Mouse (Mus musculus) liver, postnatal 0 days (tissue): Measurements from ENCODE around the gene 4930432M17Rik. TPM values are rescaled to one million over a fixed set of nuclear protein-coding genes. Genes with fewer than 3 reads are reported as not detected.

ENCODE experiments used
- ATAC-seq: fragments of 200-750 bp; cut with Nextera tagmentation; 2 replicates; pipeline ENCODE4 v1.8.0; 2017; ENCODE audit warnings: mild to moderate bottlenecking, moderate library complexity
- DNase-seq: peaks from one replicate; pipeline ENCODE4 v3.0.0-alpha.2; 2016
- H3K27ac ChIP-seq: fragments of 300-500 bp; sonication (generic); 2 replicates; pipeline ENCODE4 v1.5.1; 2014; ENCODE audit warnings: antibody characterized with exemption, moderate library complexity, mild to moderate bottlenecking, low read depth
- H3K27me3 ChIP-seq: fragments of 300-500 bp; sonication (generic); 2 replicates; pipeline ENCODE4 v1.6.1; 2014; ENCODE audit warnings: low read length, control low read depth, mixed read lengths; ENCODE audit not compliant: insufficient read depth
- H3K36me3 ChIP-seq: fragments of 300-500 bp; sonication (generic); replicated peaks from 2 replicates; pipeline ENCODE4 v1.6.1; 2014; ENCODE audit warnings: mild to moderate bottlenecking, control low read depth, low read length, moderate library complexity, mixed read lengths; ENCODE audit not compliant: insufficient read depth
- H3K4me1 ChIP-seq: fragments of 300-500 bp; sonication (generic); 2 replicates; pipeline ENCODE4 v1.6.1; 2014; ENCODE audit warnings: antibody characterized with exemption, mild to moderate bottlenecking, control low read depth; ENCODE audit not compliant: insufficient read depth
- H3K4me2 ChIP-seq: fragments of 300-500 bp; sonication (generic); 2 replicates; pipeline ENCODE4 v1.6.1; 2014; ENCODE audit warnings: low read depth, mild to moderate bottlenecking, low read length, moderate library complexity, mixed read lengths
- H3K4me3 ChIP-seq: fragments of 300-500 bp; sonication (generic); 2 replicates; pipeline ENCODE4 v1.5.1; 2014; ENCODE audit warnings: low read depth, low read length
- H3K9ac ChIP-seq: fragments of 300-500 bp; sonication (generic); replicated peaks from 2 replicates; pipeline ENCODE4 v1.6.1; 2014; ENCODE audit warnings: mild to moderate bottlenecking, moderate library complexity
- H3K9me3 ChIP-seq: fragments of 300-500 bp; sonication (generic); 2 replicates; pipeline ENCODE4 v1.6.1; 2016; ENCODE audit warnings: mild to moderate bottlenecking, control low read depth, low read length, mixed read lengths
- CTCF ChIP-seq: sonication (generic); IDR thresholded peaks from 2 replicates; pipeline ENCODE4 v1.5.1; 2016; ENCODE audit warnings: antibody characterized with exemption, low read depth
- EP300 ChIP-seq: IDR thresholded peaks from 2 replicates; pipeline ENCODE4 v1.6.1; 2016; ENCODE audit warnings: antibody characterized with exemption, low read depth, mild to moderate bottlenecking
- WGBS: fragments of 180-500 bp; shearing (Covaris S2); extraction: QIAGEN DNeasy Blood & Tissue Kit; methylation state at CpG from one replicate; pipeline ENCODE4 v1.1.7; 2014; ENCODE audit not compliant: insufficient replicate concordance; 5-methylcytosine and 5-hydroxymethylcytosine counted together
- polyA plus RNA-seq: library from polyadenylated mRNA; unstranded; fragments of >200 nt; fragmentation: Nextera tagmentation; extraction: Ambion mirVana; gene quantifications from 2 replicates; pipeline ENCODE4 v1.2.1, GENCODE M21; 2015

Gene 4930432M17Rik
- polyA plus RNA-seq, 1 experiment from 2014 or later, result not detected

DNA sequence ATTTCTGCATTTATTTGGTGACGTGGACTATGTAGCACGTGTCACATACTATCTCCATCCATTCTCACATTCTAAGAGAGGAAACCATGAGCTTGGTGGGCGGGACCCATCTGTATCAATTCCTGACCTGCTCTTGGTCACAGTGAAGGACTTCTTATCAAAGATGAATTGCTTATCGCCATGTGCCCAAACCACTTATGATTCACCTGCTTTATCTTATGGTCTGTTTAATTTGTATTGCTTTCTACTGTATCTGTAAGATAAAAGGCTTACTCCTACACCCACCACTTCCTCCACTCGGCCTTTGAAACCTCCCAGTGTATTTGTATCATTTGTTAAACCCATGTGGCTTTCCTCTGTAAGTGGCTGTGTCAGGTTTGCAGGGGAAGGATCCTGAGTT, 18.5 kb downstream of the 4930432M17Rik start:
- Histone ChIP-seq H3K36me3 (no peaks in the 10 kb centered on the region), H3K9ac (no peak overlapping the region), H3K27ac (no peak overlapping the region), H3K4me1 (peaks cover 10% of the 10 kb centered on the region; the same call in 1 of the 2 replicates), H3K9me3 (no peaks in the 10 kb centered on the region), H3K27me3 (no peaks in the 10 kb centered on the region), H3K4me3 (no peak overlapping the region), H3K4me2 (no peak overlapping the region)
- no peak for TF ChIP-seq EP300
- TF ChIP-seq CTCF, result no peak
- DNase-seq, result no peak
- 48% methylated on average over 5 of the region's 5 CpGs for WGBS
- no peak for ATAC-seq

DNA sequence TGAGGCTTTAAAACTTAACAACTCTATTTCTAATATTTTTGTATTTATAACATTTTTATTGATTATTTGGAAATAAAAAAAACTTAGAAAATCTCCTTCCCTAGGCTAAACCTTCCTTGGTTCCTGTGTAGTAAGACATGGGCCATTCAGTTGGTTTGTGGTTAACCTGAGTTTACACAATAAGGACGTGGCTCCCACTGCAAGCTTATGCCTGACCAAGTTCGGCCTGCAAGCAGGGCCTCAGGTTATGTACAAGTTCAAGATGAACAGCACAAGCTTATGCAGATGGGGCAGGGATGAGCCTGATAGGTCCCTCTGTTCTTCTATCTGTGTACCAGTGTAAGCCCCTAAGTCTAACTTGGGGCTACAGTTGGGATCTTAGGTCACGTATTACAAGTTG, 19.1 kb downstream of the 4930432M17Rik start:
- no peak overlapping the region for H3K27ac ChIP-seq
- WGBS, result 51% methylated on average over 3 of the region's 3 CpGs
- TF ChIP-seq EP300 (no peak), CTCF (no peak)
- no peak overlapping the region for H3K4me3 ChIP-seq
- no peak for ATAC-seq
- H3K9ac ChIP-seq, result no peak overlapping the region
- H3K4me2 ChIP-seq, result no peak overlapping the region
- DNase-seq, result no peak
- no peaks in the 10 kb centered on the region for H3K36me3 ChIP-seq
- no peaks in the 10 kb centered on the region for H3K27me3 ChIP-seq
- H3K9me3 ChIP-seq, result no peaks in the 10 kb centered on the region
- H3K4me1 ChIP-seq, result peaks cover 10% of the 10 kb centered on the region; the same call in 1 of the 2 replicates

DNA sequence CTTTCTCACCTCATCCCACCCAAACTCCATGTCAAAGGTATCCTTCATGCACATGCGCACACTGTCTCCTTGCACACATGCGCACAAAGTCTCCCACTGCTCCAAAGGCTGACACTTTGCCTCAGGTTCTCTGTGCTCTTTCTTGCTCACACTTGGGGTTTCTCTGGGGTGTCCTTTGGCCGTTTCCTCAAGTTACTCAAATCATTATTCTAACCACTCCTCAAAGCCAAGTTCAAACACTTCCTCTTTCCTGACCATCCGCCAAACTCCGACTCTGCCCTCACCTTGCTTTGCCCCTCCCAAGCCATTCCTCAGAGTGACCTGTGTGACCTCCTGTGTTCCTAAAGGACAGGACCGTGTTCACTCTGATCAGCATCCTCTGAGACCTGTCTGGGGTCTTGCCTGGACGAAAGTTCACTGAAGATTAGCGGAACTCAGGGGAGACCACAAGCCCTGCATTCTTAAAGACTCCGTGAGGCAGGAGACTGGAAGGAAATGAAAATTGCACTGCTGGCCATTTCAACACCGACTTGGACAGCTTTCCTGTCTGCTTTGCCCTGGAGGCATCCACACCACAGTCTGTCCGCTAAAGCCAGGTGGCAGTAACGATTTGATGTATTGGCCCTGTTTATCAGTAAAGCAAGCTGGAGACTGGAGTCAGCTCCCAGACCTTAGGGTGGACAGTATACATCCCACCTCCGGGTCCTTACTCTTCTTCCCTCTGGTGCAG, 22.6 kb downstream of the 4930432M17Rik start:
- Histone ChIP-seq H3K27me3 (no peaks in the 10 kb centered on the region), H3K4me2 (no peak overlapping the region; the same call in 1 of the 2 replicates), H3K4me1 (no peaks in the 10 kb centered on the region), H3K27ac (peak overlapping the region; percentile 61), H3K4me3 (no peak overlapping the region), H3K36me3 (no peaks in the 10 kb centered on the region), H3K9ac (no peak overlapping the region; the same call in 1 of the 2 replicates), H3K9me3 (no peaks in the 10 kb centered on the region)
- DNase-seq (peak; percentile 35), ATAC-seq (peak; percentile 61)
- TF ChIP-seq CTCF, result no peak
- TF ChIP-seq EP300, result no peak
- 40% methylated on average over 13 of the region's 13 CpGs for WGBS

DNA sequence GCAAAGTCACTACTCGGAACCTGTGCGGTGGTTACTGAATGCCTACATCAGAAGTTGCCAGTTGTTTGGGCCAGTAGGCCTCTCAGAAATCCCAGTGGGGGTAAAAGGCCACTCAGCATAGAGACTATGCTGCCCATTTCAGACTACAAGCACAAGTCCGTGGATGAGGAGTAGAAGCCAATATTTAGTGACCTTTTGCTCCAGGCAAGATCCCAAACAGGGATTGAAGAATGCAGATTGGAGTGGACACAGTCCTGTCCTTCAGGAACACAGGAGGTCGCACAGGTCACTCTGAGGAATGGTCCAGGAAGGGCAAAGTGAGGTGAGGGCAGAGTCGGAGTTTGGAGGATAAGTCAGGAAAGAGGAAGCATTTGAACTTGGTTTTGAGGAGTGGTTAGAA, 23.2 kb downstream of the 4930432M17Rik start:
- Histone ChIP-seq H3K36me3 (no peaks in the 10 kb centered on the region), H3K4me2 (no peak overlapping the region), H3K4me3 (no peak overlapping the region), H3K27me3 (no peaks in the 10 kb centered on the region), H3K9me3 (no peaks in the 10 kb centered on the region), H3K9ac (no peak overlapping the region; the same call in 1 of the 2 replicates), H3K27ac (peak overlapping the region; percentile 61; the same call in 1 of the 2 replicates), H3K4me1 (no peaks in the 10 kb centered on the region)
- TF ChIP-seq CTCF, result no peak
- no peak for TF ChIP-seq EP300
- WGBS, result 51% methylated on average over 5 of the region's 5 CpGs
- DNase-seq (no peak), ATAC-seq (no peak)

DNA sequence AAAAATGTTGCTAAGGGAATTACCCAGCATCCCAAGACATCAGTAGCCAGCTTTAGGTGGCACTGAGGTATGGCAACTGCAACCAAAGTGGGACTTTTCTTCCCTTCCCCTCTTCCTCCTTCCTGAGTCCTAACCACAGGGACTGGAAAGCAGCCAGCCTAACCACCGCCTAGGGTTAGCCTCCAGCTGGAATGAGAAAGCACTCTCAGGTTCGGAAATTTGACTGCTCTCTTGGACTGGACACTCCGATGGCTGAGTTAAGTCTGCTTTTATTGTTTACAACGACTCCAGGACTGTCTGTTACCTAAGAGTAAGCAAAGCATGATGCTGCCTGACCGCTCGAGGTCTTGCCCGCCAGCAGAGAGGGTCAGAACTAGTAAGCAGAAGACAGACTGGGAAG, 26.6 kb downstream of the 4930432M17Rik start:
- TF ChIP-seq CTCF (no peak), EP300 (no peak)
- H3K27ac ChIP-seq, result no peak overlapping the region
- no peak overlapping the region for H3K4me3 ChIP-seq
- H3K9me3 ChIP-seq, result no peaks in the 10 kb centered on the region
- ATAC-seq (no peak), DNase-seq (no peak)
- H3K4me2 ChIP-seq, result no peak overlapping the region
- no peaks in the 10 kb centered on the region for H3K36me3 ChIP-seq
- WGBS, result 56% methylated on average over 7 of the region's 7 CpGs
- H3K27me3 ChIP-seq, result no peaks in the 10 kb centered on the region
- no peak overlapping the region for H3K9ac ChIP-seq
- H3K4me1 ChIP-seq, result no peaks in the 10 kb centered on the region

DNA sequence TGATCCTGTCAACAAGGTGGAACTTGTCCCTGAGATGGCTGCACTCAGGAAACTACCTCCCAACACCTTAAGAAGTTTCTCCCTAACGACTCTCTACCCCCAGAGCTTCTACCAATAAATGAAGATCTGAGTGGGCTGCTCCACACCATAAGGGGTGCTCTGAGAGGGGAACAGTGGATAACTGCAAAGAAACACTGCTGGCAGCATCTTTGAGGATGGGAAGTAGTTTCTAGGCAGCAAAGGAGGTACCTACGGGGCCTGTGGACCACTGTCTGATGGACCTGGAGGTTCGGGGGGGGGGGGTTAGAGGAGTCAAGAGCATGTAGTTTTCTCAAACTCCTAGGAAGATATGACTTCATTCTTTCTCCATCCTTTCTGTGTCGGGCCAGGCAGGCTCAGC, 28.8 kb downstream of the 4930432M17Rik start:
- H3K27ac ChIP-seq, result no peak overlapping the region
- H3K9me3 ChIP-seq, result no peaks in the 10 kb centered on the region
- no peak for ATAC-seq
- WGBS, result 76% methylated on average over 4 of the region's 4 CpGs
- H3K4me3 ChIP-seq, result no peak overlapping the region
- H3K27me3 ChIP-seq, result no peaks in the 10 kb centered on the region
- H3K4me2 ChIP-seq, result no peak overlapping the region
- H3K36me3 ChIP-seq, result no peaks in the 10 kb centered on the region
- no peak for DNase-seq
- H3K9ac ChIP-seq, result no peak overlapping the region
- H3K4me1 ChIP-seq, result no peaks in the 10 kb centered on the region
- TF ChIP-seq EP300, result no peak
- TF ChIP-seq CTCF, result no peak
